Mouse (Mus musculus) heart, adult 9 months (tissue): ENCODE data around the gene Esp23.
"Not testable (repeated sequence)": the region's sequence is repeated elsewhere in the genome, so short reads cannot be mapped to it uniquely, and the experiment has no call there.

Experiments
- DNase-seq, 2 experiments: peaks; one replicate each; pipeline ENCODE4 v3.0.0; 2022; ENCODE audit warnings: low spot score in 2 of 2

Gene Esp23

GRCm38 (mm10) chr17:39076937-39077336, at the start of gene Esp23:
Gene Esp23, minus strand, starts transcription at chr17:39077037.
- no peak for DNase-seq

- DNase-seq = not testable (repeated sequence)
These were observed 30.3 kb upstream of the Esp23 start for GRCm38 (mm10) chr17:39107126-39107525.

GRCm38 (mm10) chr17:39095034-39095433, 18.2 kb upstream of the Esp23 start, which contains the start of gene Esp22:
Gene Esp22, plus strand, starts transcription at chr17:39095334.
- no peak for DNase-seq

- DNase-seq = no peak
These were observed 13.2 kb downstream of the Esp23 start for GRCm38 (mm10) chr17:39063641-39064040.

GRCm38 (mm10) chr17:39043241-39043640, 33.6 kb downstream of the Esp23 start, which contains the start of gene Gm21903:
Gene Gm21903, minus strand, starts transcription at chr17:39043341.
- DNase-seq = no peak

- not testable (repeated sequence) for DNase-seq
These were observed 40.4 kb downstream of the Esp23 start, which contains the start of gene Esp24 for GRCm38 (mm10) chr17:39036395-39036794. Gene Esp24, plus strand, starts transcription at chr17:39036695.
